Mouse (Mus musculus): ENCODE measurements around the gene Slc8a1. TPM values are rescaled to one million over a fixed set of nuclear protein-coding genes. Genes with fewer than 3 reads are reported as not detected.

The Slc8a1 gene
- polyA plus RNA-seq, 1 experiment, result 20.6 TPM

DNA sequence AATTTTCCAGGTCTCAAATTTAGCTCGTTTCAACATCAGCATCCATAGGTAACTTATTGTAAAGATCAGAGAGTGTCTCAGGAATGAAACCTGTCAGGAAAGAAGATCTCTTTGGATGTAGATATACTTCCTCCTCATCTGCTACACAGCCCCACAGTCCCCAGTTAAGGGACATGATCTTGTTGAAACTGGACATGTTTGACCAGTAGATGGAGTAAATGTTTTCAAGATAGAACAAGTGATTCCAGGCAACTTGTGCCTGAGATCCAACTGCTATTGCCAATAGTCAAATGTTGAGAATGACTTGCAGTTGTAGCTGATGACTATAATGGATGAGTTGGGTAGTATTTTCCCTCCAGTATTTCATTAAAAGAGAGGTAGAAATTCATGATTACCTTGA lies 260.8 kb downstream of the Slc8a1 start:
- TF ChIP-seq CTCF (IDR thresholded peaks at IDR 0.05; ENCODE audit: borderline replicate concordance, extremely low read depth, insufficient read depth, insufficient read length), result no peak
- no peak for TF ChIP-seq POLR2A (IDR thresholded peaks at IDR 0.05; ENCODE audit: borderline replicate concordance, extremely low read depth, insufficient read depth, insufficient read length, poor library complexity, severe bottlenecking)
- no peak for DNase-seq (ENCODE audit: low read depth)

DNA sequence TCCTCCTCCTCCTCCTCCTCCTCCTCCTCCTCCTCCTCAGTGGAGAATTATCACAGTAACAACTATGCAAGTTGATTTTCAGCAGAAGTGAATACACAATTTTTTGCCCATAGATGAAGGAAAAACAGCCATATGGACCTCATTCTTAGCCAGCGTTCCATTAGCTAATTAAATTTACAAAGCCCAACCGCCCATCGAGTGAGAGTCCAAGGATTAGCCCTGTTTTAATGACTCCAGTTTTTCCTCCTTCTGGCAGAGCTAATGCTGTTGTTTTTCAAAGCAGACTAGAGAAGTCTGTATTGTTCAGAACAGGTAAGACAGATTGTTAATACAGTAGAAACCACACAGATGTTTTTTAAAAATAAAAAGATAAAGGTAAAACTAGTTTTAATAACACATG lies 264.8 kb downstream of the Slc8a1 start:
- DNase-seq (ENCODE audit: low read depth), result peak; percentile 68

GRCm38 (mm10) chr17:81468941-81469340 lies 269.2 kb downstream of the Slc8a1 start:
- DNase-seq (ENCODE audit: low read depth), result no peak
- TF ChIP-seq POLR2A (IDR thresholded peaks at IDR 0.05; ENCODE audit: borderline replicate concordance, extremely low read depth, insufficient read depth, insufficient read length, poor library complexity, severe bottlenecking), result no peak
- TF ChIP-seq CTCF (IDR thresholded peaks at IDR 0.05; ENCODE audit: borderline replicate concordance, extremely low read depth, insufficient read depth, insufficient read length), result no peak

More for the DNA sequence above, 264.8 kb downstream of the Slc8a1 start:
- no peak for TF ChIP-seq POLR2A (IDR thresholded peaks at IDR 0.05; ENCODE audit: borderline replicate concordance, extremely low read depth, insufficient read depth, insufficient read length, poor library complexity, severe bottlenecking)
- no peak for TF ChIP-seq CTCF (IDR thresholded peaks at IDR 0.05; ENCODE audit: borderline replicate concordance, extremely low read depth, insufficient read depth, insufficient read length)

DNA sequence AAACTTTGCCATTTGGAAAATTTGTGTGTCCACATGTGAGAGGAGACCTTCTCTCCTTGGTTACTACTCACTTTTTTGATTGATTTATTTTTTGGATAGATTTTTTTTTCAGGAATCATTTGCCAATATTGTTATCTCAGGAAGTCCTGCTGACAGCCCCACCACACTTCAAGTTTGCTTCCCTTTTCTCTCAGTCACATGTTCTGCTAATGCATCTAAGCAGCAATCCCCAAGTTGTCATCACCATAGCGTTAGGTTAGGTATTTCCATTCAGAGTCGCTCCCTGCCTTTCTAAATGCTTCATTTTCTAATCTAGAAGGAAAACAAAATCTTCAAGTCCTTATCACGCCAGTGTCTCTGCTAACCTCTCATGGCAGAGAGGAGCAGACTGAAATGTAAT lies 278.8 kb downstream of the Slc8a1 start:
- no peak for TF ChIP-seq POLR2A (IDR thresholded peaks at IDR 0.05; ENCODE audit: borderline replicate concordance, extremely low read depth, insufficient read depth, insufficient read length, poor library complexity, severe bottlenecking)
- no peak for TF ChIP-seq CTCF (IDR thresholded peaks at IDR 0.05; ENCODE audit: borderline replicate concordance, extremely low read depth, insufficient read depth, insufficient read length)
- DNase-seq (ENCODE audit: low read depth), result no peak

DNA sequence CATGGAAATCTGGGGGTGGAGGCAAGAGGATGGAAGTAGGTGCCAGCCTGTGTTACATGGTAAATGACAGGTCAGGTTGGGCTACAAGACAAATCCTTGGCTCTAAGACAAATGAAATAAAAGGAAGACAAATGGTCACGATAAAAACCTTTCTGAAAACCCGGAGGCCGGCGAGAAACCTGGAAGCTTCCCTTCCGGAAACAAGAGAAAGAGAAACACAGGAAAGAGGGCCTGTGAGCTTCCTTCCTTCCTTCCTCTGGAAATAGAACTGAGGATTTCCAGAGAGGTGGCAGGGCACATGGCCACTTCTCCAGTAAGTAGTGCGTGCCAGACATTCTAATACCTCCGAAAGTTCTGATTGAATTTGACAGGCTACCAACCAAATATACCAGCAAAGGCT lies 282.2 kb downstream of the Slc8a1 start:
- no peak for DNase-seq (ENCODE audit: low read depth)
- TF ChIP-seq CTCF (IDR thresholded peaks at IDR 0.05; ENCODE audit: borderline replicate concordance, extremely low read depth, insufficient read depth, insufficient read length), result no peak
- TF ChIP-seq POLR2A (IDR thresholded peaks at IDR 0.05; ENCODE audit: borderline replicate concordance, extremely low read depth, insufficient read depth, insufficient read length, poor library complexity, severe bottlenecking), result no peak

GRCm38 (mm10) chr17:81455269-81455668 lies 282.9 kb downstream of the Slc8a1 start:
- DNase-seq (ENCODE audit: low read depth), result no peak
- TF ChIP-seq CTCF (IDR thresholded peaks at IDR 0.05; ENCODE audit: borderline replicate concordance, extremely low read depth, insufficient read depth, insufficient read length) (no peak), POLR2A (IDR thresholded peaks at IDR 0.05; ENCODE audit: borderline replicate concordance, extremely low read depth, insufficient read depth, insufficient read length, poor library complexity, severe bottlenecking) (no peak)

DNA sequence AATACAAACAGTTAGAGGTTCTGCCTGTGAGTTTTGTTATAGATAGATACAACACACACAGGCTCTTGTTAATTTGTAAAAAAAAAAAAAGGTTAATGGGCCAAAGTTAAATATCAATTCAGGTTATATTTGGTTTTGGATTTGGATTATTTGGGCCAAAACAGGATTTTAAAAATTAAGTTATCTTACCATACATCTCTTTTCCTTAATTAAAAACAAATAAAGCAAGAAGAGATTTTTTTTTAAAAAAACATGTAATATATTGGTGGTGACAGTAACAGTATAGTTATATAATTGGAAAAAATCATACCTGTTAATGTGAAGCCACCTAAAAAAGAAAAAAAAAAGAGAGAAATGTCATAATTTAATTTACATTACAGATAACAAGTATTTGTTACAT lies 296.7 kb downstream of the Slc8a1 start, which contains the start of gene Gm11096:
Gene Gm11096, plus strand, starts transcription at position 301 of the 400 bp plus-strand sequence.
- no peak for TF ChIP-seq CTCF (IDR thresholded peaks at IDR 0.05; ENCODE audit: borderline replicate concordance, extremely low read depth, insufficient read depth, insufficient read length)
- no peak for TF ChIP-seq POLR2A (IDR thresholded peaks at IDR 0.05; ENCODE audit: borderline replicate concordance, extremely low read depth, insufficient read depth, insufficient read length, poor library complexity, severe bottlenecking)
- no peak for DNase-seq (ENCODE audit: low read depth)

GRCm38 (mm10) chr17:81433148-81433547 lies 305.0 kb downstream of the Slc8a1 start:
- DNase-seq (ENCODE audit: low read depth), result no peak
- TF ChIP-seq POLR2A (IDR thresholded peaks at IDR 0.05; ENCODE audit: borderline replicate concordance, extremely low read depth, insufficient read depth, insufficient read length, poor library complexity, severe bottlenecking) (no peak), CTCF (IDR thresholded peaks at IDR 0.05; ENCODE audit: borderline replicate concordance, extremely low read depth, insufficient read depth, insufficient read length) (no peak)

DNA sequence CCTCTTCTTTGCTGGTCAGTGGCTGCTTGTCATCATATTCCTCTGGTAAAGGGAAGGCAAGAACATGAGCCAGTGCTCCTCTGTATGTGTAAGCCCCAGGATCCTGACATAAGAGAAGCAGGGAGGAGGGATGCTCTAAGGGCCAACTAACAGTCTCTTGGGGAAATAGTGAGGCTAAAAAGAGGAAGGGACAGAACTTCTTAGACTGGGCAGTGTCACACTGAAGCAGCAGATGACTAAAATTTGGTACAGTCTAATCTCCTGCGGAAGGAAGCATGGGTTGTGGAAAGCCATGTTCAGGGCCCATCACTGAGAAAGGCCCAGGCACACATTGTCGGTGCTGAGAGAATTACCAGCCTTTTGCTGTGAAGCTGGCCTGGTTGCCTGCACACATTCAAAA lies 305.4 kb downstream of the Slc8a1 start:
- TF ChIP-seq CTCF (IDR thresholded peaks at IDR 0.05; ENCODE audit: borderline replicate concordance, extremely low read depth, insufficient read depth, insufficient read length), result no peak
- no peak for TF ChIP-seq POLR2A (IDR thresholded peaks at IDR 0.05; ENCODE audit: borderline replicate concordance, extremely low read depth, insufficient read depth, insufficient read length, poor library complexity, severe bottlenecking)
- DNase-seq (ENCODE audit: low read depth), result no peak

GRCm38 (mm10) chr17:81427245-81427644 lies 310.9 kb downstream of the Slc8a1 start:
- no peak for DNase-seq (ENCODE audit: low read depth)

GRCm38 (mm10) chr17:81424256-81424912 lies 313.8 kb downstream of the Slc8a1 start:
- TF ChIP-seq POLR2A (IDR thresholded peaks at IDR 0.05; ENCODE audit: borderline replicate concordance, extremely low read depth, insufficient read depth, insufficient read length, poor library complexity, severe bottlenecking), result no peak
- TF ChIP-seq CTCF (IDR thresholded peaks at IDR 0.05; ENCODE audit: borderline replicate concordance, extremely low read depth, insufficient read depth, insufficient read length), result no peak
- no peak for DNase-seq (ENCODE audit: low read depth)

More at GRCm38 (mm10) chr17:81427245-81427644, 310.9 kb downstream of the Slc8a1 start:
- TF ChIP-seq POLR2A (IDR thresholded peaks at IDR 0.05; ENCODE audit: borderline replicate concordance, extremely low read depth, insufficient read depth, insufficient read length, poor library complexity, severe bottlenecking), result no peak
- no peak for TF ChIP-seq CTCF (IDR thresholded peaks at IDR 0.05; ENCODE audit: borderline replicate concordance, extremely low read depth, insufficient read depth, insufficient read length)

- no peak for TF ChIP-seq POLR2A (IDR thresholded peaks at IDR 0.05; ENCODE audit: borderline replicate concordance, extremely low read depth, insufficient read depth, insufficient read length, poor library complexity, severe bottlenecking)
- TF ChIP-seq CTCF (IDR thresholded peaks at IDR 0.05; ENCODE audit: borderline replicate concordance, extremely low read depth, insufficient read depth, insufficient read length), result no peak
- DNase-seq (ENCODE audit: low read depth), result peak; percentile 93
These were observed 318.2 kb downstream of the Slc8a1 start for GRCm38 (mm10) chr17:81419802-81420459.

Measured in brain, embryonic 14.5 days (tissue).